Mouse (Mus musculus) G1E (cell line): Measurements from ENCODE around the gene Gm6040. TPM values are rescaled to one million over a fixed set of nuclear protein-coding genes. Genes with fewer than 3 reads are reported as not detected.

Source experiments
- ATAC-seq: 2 replicates; pipeline ENCODE4 v1.8.0; 2016; ENCODE audit warnings: mild to moderate bottlenecking; ENCODE audit not compliant: insufficient number of reproducible peaks, poor library complexity, low FRiP score, severe bottlenecking; ENCODE audit errors: extremely low read depth
- DNase-seq: peaks from one replicate; pipeline ENCODE4 v3.0.0; 2012; ENCODE audit warnings: low spot score
- H3K27me3 ChIP-seq: 2 replicates; pipeline ENCODE4 v1.6.1; 2012; ENCODE audit warnings: mild to moderate bottlenecking, low read length, inconsistent platforms; ENCODE audit not compliant: insufficient read depth
- H3K36me3 ChIP-seq: replicated peaks from 2 replicates; pipeline ENCODE3; 2012; ENCODE audit warnings: mild to moderate bottlenecking, inconsistent platforms
- H3K4me1 ChIP-seq: 2 replicates; pipeline ENCODE4 v1.6.1; 2012; ENCODE audit warnings: low read depth, low read length, inconsistent platforms, mixed read lengths; ENCODE audit not compliant: insufficient read depth
- H3K4me3 ChIP-seq: 2 replicates; pipeline ENCODE4 v1.5.1; 2012; ENCODE audit warnings: low read depth, mild to moderate bottlenecking, inconsistent platforms, low read length, moderate library complexity, mixed read lengths
- H3K9me3 ChIP-seq: replicated peaks from 2 replicates; pipeline ENCODE4 v1.6.1; 2012; ENCODE audit warnings: inconsistent platforms
- CTCF ChIP-seq: IDR thresholded peaks from 2 replicates; pipeline ENCODE4 v1.5.1; 2012; ENCODE audit warnings: low read depth, low read length, inconsistent platforms, mixed read lengths
- GATA1 ChIP-seq: IDR thresholded peaks from 2 replicates; pipeline ENCODE4 v1.6.1; 2012; ENCODE audit warnings: borderline replicate concordance, low read length, inconsistent platforms, mixed read lengths
- GATA2 ChIP-seq: IDR thresholded peaks from 2 replicates; pipeline ENCODE4 v1.6.1; 2012; ENCODE audit warnings: low read depth, low read length, inconsistent platforms, borderline replicate concordance
- POLR2AphosphoS5 ChIP-seq: IDR thresholded peaks from 2 replicates; pipeline ENCODE4 v1.6.1; 2012; ENCODE audit warnings: low read depth, low read length, inconsistent platforms; ENCODE audit not compliant: insufficient replicate concordance
- TAL1 ChIP-seq: conservative IDR thresholded peaks from 2 replicates; pipeline ENCODE4 v1.6.1; 2012; ENCODE audit warnings: low read depth, low read length, inconsistent platforms, mixed read lengths
- polyA plus RNA-seq: library from polyadenylated mRNA; stranded (reverse); fragments of >175 nt; gene quantifications from 2 replicates; pipeline ENCODE4 v1.2.3, GENCODE M21; 2012
- total RNA-seq, 2 experiments: library from RNA; stranded (forward) in 1 of 2; stranded (reverse) in 1 of 2; fragments of 200-1000 nt in 1 of 2; fragments of >200 nt in 1 of 2; fragmentation: Nextera tagmentation in 1 of 2; gene quantifications; 2 replicates each; pipeline ENCODE4 v1.2.3; 2014 to 2017

The Gm6040 gene
- total and polyA plus RNA-seq, 3 experiments = not detected

DNA sequence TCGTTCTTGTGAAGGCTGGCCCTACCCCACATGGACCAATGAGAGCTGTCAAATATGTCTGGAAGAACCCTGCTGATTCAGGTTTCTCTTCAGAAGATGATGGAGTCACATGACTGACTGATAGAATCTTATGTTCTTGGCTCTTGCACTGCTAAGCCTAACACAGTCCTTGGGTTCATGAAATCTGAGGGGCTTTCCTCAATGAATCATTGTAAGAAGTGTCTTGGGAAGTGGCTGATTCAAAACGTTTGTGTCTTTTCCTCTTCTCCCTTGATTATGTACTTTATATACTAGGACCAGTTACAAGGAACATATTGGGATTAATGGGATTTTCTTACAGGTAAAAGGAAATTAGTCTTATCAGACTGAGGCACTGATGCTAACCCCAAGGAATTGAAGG, 19.3 kb downstream of the Gm6040 start, which contains the start of gene Gm15056:
Gene Gm15056 (minus strand): TSS at position 101 of the 400 bp plus-strand sequence.
- no peak for ATAC-seq
- Histone ChIP-seq H3K9me3 (no peaks in the 10 kb centered on the region), H3K36me3 (no peaks in the 10 kb centered on the region), H3K27me3 (no peaks in the 10 kb centered on the region), H3K4me1 (no peaks in the 10 kb centered on the region), H3K4me3 (no peak within 1 kb of the TSS)
- no peak for DNase-seq
- no peak for TF ChIP-seq TAL1
- TF ChIP-seq GATA1 = no peak
- TF ChIP-seq CTCF = no peak
- no peak for TF ChIP-seq POLR2AphosphoS5
- no peak for TF ChIP-seq GATA2

DNA sequence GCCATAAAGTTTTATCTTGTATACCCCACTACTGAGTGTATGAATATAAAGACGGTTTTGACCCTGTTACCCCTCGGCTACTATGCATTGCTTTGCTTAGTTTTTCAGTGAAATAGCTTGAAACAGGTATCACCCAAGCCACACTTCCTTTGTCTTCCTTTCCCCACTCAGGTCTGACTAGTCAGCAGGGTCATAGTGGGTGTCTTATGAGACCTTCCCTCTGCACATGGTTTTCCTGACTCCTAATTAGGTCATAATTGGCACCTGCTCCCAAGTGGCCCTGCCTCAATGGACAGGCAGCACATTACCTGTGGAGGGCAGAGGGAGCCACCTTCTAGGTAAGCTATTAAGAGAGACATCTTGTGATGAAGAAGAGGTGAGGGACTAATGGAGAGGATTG, 29.5 kb downstream of the Gm6040 start, which contains the start of gene Defb33:
Gene Defb33 (plus strand): TSS at position 301 of the 400 bp plus-strand sequence.
- no peak for DNase-seq

DNA sequence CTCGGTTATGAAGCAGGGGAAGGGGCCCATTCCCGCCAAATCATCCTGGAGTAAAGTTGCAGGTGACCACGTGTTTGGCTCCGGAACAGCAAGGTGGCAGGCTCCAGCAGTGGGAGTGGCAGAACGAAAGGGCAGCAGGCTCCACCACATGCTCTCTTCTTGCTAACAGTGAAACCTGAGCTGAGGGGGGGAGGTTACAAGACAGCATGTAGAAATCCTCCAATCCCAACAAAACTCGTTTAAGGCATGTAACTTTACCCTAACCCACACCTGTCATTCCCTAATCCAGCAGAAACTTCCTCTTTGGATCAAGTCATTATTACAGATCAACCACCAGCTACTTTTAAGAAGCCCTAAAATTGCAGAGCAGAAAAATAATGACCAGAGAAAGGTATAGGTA, 47.3 kb downstream of the Gm6040 start:
- TF ChIP-seq CTCF = no peak
- no peak for TF ChIP-seq GATA1
- TF ChIP-seq TAL1 = no peak
- no peak for TF ChIP-seq GATA2
- TF ChIP-seq POLR2AphosphoS5 = no peak
- Histone ChIP-seq H3K36me3 (no peaks in the 10 kb centered on the region), H3K9me3 (no peaks in the 10 kb centered on the region), H3K4me3 (no peak overlapping the region), H3K4me1 (no peaks in the 10 kb centered on the region), H3K27me3 (no peaks in the 10 kb centered on the region)
- DNase-seq (no peak), ATAC-seq (no peak)

More for the DNA sequence above, 29.5 kb downstream of the Gm6040 start, which contains the start of gene Defb33:
- no peak for ATAC-seq
- TF ChIP-seq GATA1 (no peak), GATA2 (no peak), CTCF (no peak), TAL1 (no peak), POLR2AphosphoS5 (no peak)
- H3K4me1 ChIP-seq = no peaks in the 10 kb centered on the region
- no peaks in the 10 kb centered on the region for H3K9me3 ChIP-seq
- no peak within 1 kb of the TSS for H3K4me3 ChIP-seq
- H3K27me3 ChIP-seq = no peaks in the 10 kb centered on the region
- no peaks in the 10 kb centered on the region for H3K36me3 ChIP-seq

Other genes starting within 250 kb of the Gm6040 start
- gene Defb33, start 29.4 kb downstream of the Gm6040 start, total RNA-seq (2014; fragmentation: Nextera tagmentation) = not detected in 2 replicates
- gene Defb33, start 29.4 kb downstream of the Gm6040 start, total RNA-seq (2017) = not detected in 2 replicates
- gene Defb33, start 29.4 kb downstream of the Gm6040 start, polyA plus RNA-seq = not detected in 2 replicates
- gene Gm15056, start 19.4 kb downstream of the Gm6040 start, total RNA-seq (2014; fragmentation: Nextera tagmentation) = not detected in 2 replicates
- gene Gm15056, start 19.4 kb downstream of the Gm6040 start, total RNA-seq (2017) = not detected in 2 replicates
- gene Gm15056, start 19.4 kb downstream of the Gm6040 start, polyA plus RNA-seq = not detected in 2 replicates
- gene AY761185, start 22.6 kb upstream of the Gm6040 start, total RNA-seq (2014; fragmentation: Nextera tagmentation) = not detected in 2 replicates
- not detected in 2 replicates for gene AY761185, start 22.6 kb upstream of the Gm6040 start, total RNA-seq (2017)
- not detected in 2 replicates for gene AY761185, start 22.6 kb upstream of the Gm6040 start, polyA plus RNA-seq
- not detected in 2 replicates for gene Defa21, start 103.5 kb upstream of the Gm6040 start, total RNA-seq (2014; fragmentation: Nextera tagmentation)
- not detected in 2 replicates for gene Defa21, start 103.5 kb upstream of the Gm6040 start, total RNA-seq (2017)
- not detected in 2 replicates for gene Defa21, start 103.5 kb upstream of the Gm6040 start, polyA plus RNA-seq
- gene Defa23, start 133.0 kb upstream of the Gm6040 start, total RNA-seq (2014; fragmentation: Nextera tagmentation) = not detected in 2 replicates
- gene Defa23, start 133.0 kb upstream of the Gm6040 start, total RNA-seq (2017) = not detected in 2 replicates
- gene Defa23, start 133.0 kb upstream of the Gm6040 start, polyA plus RNA-seq = not detected in 2 replicates
- gene Defa35, start 143.0 kb upstream of the Gm6040 start, total RNA-seq (2014; fragmentation: Nextera tagmentation) = not detected in 2 replicates
- not detected in 2 replicates for gene Defa35, start 143.0 kb upstream of the Gm6040 start, total RNA-seq (2017)
- gene Defa35, start 143.0 kb upstream of the Gm6040 start, polyA plus RNA-seq = not detected in 2 replicates
- gene Defa25, start 162.4 kb upstream of the Gm6040 start, total RNA-seq (2014; fragmentation: Nextera tagmentation) = not detected in 2 replicates
- gene Defa25, start 162.4 kb upstream of the Gm6040 start, total RNA-seq (2017) = not detected in 2 replicates
- gene Defa25, start 162.4 kb upstream of the Gm6040 start, polyA plus RNA-seq = not detected in 2 replicates
- not detected in 2 replicates for gene Gm14851, start 174.0 kb upstream of the Gm6040 start, total RNA-seq (2014; fragmentation: Nextera tagmentation)
- gene Gm14851, start 174.0 kb upstream of the Gm6040 start, total RNA-seq (2017) = not detected in 2 replicates
- not detected in 2 replicates for gene Gm14851, start 174.0 kb upstream of the Gm6040 start, polyA plus RNA-seq
- gene Defa30, start 212.6 kb upstream of the Gm6040 start, total RNA-seq (2014; fragmentation: Nextera tagmentation) = not detected in 2 replicates
- not detected in 2 replicates for gene Defa30, start 212.6 kb upstream of the Gm6040 start, total RNA-seq (2017)
- gene Defa30, start 212.6 kb upstream of the Gm6040 start, polyA plus RNA-seq = not detected in 2 replicates
- not detected in 2 replicates for gene Defa22, start 240.2 kb upstream of the Gm6040 start, total RNA-seq (2014; fragmentation: Nextera tagmentation)
- gene Defa22, start 240.2 kb upstream of the Gm6040 start, total RNA-seq (2017) = not detected in 2 replicates
- gene Defa22, start 240.2 kb upstream of the Gm6040 start, polyA plus RNA-seq = not detected in 2 replicates